Mouse (Mus musculus) testis, adult 10 weeks (tissue): Measurements from ENCODE around the gene Akap17b. TPM values are rescaled to one million over a fixed set of nuclear protein-coding genes. Genes with fewer than 3 reads are reported as not detected.

Source experiments
- polyA plus RNA-seq: library from polyadenylated mRNA; stranded (reverse); fragments of 350-450 nt; fragmentation: Illumina TruSeq; extraction: RNeasy Lipid Tissue Mini Kit (QIAGEN cat#74804); gene quantifications from one replicate; pipeline ENCODE4 v1.2.3, GENCODE M21; 2014; ENCODE audit warnings: low read depth, low replicate concordance

The Akap17b gene
- 13.4 TPM for polyA plus RNA-seq

GRCm38 (mm10) chrX:36644657-36645551 is at the start of gene Akap17b:
Gene Akap17b (minus strand): TSS chrX:36645395.

GRCm38 (mm10) chrX:36597707-36598389 is 47.3 kb downstream of the Akap17b start, which contains the start of gene Pgrmc1:
Gene Pgrmc1 (plus strand): TSS chrX:36598206.

Other genes with a start within 250 kb of the Akap17b start
- 8.6 TPM for gene Gm6268, start 244.1 kb downstream of the Akap17b start, polyA plus RNA-seq
- 261 TPM for gene Gm14569, start 153.6 kb downstream of the Akap17b start, polyA plus RNA-seq
- gene Pgrmc1, start 47.2 kb downstream of the Akap17b start, polyA plus RNA-seq: 230 TPM
- gene Slc25a43, start 98.3 kb upstream of the Akap17b start, polyA plus RNA-seq: 1.6 TPM
- gene Slc25a5, start 150.3 kb upstream of the Akap17b start, polyA plus RNA-seq: 58.6 TPM
- gene Ube2a, start 228.5 kb upstream of the Akap17b start, polyA plus RNA-seq: 60.8 TPM
- 11.8 TPM for gene C330007P06Rik, start 228.7 kb upstream of the Akap17b start, polyA plus RNA-seq